Mouse (Mus musculus) monocyte, adult 5-6 weeks (primary cell): Measurements from ENCODE around the gene Frrs1. TPM values are rescaled to one million over a fixed set of nuclear protein-coding genes. Genes with fewer than 3 reads are reported as not detected.

Experiments
- ATAC-seq: fragments of 153-309, 156-312 bp; replicated peaks from 2 replicates; pipeline ENCODE4 v1.8.0; 2017; ENCODE audit warnings: mild to moderate bottlenecking; ENCODE audit not compliant: low TSS enrichment, insufficient number of reproducible peaks, severe bottlenecking, poor library complexity, low FRiP score
- total RNA-seq: library from RNA; stranded (forward); fragments of 200-1000, 200-491, 200-594 nt; gene quantifications from 3 replicates; pipeline ENCODE4 v1.2.3, GENCODE M21; 2017

Frrs1 gene
- total RNA-seq, 1 experiment from 2014 or later: 11.8 TPM

- no peak for ATAC-seq
Measured at GRCm38 (mm10) chr3:116891436-116892205, 32.4 kb downstream of the Frrs1 start.

GRCm38 (mm10) chr3:116892206-116892563 is 32.9 kb downstream of the Frrs1 start:
- ATAC-seq: no peak

- peak; percentile 86 for ATAC-seq
Measured at GRCm38 (mm10) chr3:116892872-116893271, 33.6 kb downstream of the Frrs1 start.

DNA sequence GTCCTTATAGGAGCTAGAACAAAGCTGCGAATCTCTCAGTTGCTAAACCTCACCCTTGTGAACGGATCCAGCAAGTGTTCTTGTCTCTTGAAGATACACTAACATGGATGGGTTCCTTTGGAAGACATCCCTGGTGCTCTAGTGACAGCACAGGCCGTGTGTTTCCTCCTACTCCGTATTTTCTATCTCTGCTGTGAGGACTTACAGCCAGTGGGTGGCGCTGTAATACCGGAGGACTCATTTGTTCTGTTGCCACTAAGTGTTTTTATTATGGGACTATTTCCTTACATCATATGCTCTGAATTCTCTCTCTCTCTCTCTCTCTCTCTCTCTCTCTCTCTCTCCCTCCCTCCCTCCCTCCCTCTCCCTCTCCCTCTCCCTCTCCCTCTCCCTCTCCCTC is 44.9 kb downstream of the Frrs1 start:
- ATAC-seq: 0 out of 2 replicates have a peak, but pooled peaks have one; percentile 30

- no peak for ATAC-seq
Measured at GRCm38 (mm10) chr3:116905898-116906297, 46.6 kb downstream of the Frrs1 start.

DNA sequence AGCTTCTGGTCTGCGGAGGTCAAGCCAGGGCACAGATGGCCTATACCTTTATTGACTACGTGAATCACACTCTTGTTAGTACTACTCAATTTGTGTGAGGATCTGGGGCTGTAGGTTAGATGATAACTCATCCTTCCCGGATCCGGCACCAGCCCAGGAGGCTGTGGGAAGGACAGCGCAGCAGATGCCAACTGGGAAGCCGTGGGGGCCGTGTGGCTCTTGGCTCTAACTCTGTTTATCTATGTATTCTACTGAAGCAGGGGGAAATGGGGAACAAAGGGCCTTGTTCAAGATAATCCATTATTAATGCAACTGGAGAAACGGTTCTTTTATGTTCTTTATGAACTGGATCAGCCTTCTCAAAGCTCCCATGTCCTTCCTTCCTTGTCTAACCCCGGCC is 47.3 kb downstream of the Frrs1 start:
- ATAC-seq: no peak

GRCm38 (mm10) chr3:116914374-116914773 is 55.1 kb downstream of the Frrs1 start:
- ATAC-seq: no peak

DNA sequence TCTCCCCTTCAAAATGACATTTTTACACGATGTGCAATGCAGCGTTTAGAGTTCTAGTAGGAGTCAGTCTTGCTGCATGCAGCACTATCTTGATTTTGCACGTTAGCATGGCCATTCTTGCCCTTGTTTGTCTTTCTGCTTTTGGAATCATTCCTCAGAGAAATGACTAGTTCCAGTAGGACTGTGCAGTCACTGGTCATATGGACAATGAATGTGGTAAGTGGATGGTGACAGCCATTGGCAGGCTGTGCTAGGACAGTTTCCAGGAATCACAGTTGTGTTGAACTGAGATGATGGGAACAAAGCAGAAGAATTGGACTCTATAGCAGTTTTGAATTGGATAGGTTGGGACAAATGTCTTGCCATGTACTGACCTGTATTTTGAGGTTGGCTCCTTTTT is 55.7 kb downstream of the Frrs1 start:
- no peak for ATAC-seq

DNA sequence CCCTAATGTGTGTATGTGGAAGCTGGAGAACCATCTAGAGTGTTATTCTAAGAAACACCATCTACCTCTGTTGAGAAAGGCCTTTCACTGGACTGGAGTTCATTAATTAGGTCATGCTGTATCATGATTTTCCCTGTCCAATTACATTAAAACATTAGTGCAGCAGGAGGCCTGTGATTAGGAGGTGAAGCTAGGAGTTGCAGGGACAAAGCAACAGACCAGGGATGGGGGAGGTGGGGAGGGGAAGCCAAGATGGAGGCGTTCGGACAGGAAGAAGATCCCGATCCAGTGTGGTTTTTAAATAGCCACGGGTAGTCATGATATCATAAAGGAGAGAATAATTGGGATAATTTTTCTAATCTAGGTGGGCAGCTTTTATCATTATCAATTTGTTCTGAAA is 57.8 kb downstream of the Frrs1 start:
- no peak for ATAC-seq

GRCm38 (mm10) chr3:116921535-116921934 is 62.3 kb downstream of the Frrs1 start:
- ATAC-seq: no peak

DNA sequence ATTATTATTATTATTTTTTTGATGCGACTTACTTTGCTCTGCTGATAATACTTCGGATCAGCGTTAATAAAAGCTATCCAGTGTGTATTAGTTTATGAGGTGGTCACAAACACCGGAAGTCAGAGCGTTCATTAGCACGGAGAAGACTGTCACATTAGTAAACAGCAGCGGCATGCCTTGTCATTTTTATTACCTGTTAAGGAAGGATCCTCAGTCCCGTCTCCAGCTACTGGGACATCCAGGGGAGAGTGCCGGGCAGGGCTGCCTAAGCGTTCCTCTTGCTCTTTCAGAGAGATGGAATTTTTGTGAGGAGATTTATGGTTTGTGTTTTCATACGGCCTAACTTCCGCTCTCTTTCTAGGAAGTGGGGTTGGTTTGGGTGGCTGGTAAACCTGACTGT is 63.8 kb downstream of the Frrs1 start:
- no peak for ATAC-seq

DNA sequence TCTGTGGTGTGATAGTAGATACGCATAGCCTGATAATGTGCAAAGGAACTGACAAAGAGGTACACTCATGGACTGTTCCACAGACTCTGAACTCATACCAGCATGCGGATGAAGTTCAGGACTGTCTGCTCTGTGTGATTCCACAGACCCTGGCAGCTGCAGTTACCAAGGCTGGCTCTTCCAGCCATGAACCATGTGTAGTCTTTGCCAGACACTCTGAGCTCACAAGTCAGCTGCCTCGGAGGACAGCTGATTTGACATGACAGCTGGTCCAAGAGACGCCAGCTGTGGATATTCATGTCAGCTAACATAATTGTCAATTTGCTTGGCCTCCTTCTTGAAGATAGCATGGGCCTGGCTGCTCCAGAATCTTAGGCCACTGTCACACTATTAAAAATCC is 69.7 kb downstream of the Frrs1 start:
- ATAC-seq: no peak

DNA sequence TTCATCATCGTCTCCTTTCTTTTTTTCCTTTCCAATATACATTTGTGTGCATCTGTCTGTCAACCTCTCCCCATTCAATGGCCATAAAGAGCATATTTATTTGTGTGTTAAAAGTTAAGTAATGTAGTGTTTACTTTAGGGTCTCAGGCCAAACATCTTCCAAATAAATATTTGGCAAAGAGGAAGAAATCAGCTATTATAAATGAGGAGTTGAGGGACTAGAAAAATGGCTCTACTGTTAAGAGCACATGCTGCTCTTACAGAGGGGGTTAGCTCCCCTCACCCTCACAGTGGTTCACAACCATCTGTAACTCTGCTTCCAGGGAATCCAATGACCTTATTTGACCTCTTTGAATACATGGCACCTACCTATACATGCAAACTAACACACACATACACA is 73.9 kb downstream of the Frrs1 start:
- no peak for ATAC-seq

DNA sequence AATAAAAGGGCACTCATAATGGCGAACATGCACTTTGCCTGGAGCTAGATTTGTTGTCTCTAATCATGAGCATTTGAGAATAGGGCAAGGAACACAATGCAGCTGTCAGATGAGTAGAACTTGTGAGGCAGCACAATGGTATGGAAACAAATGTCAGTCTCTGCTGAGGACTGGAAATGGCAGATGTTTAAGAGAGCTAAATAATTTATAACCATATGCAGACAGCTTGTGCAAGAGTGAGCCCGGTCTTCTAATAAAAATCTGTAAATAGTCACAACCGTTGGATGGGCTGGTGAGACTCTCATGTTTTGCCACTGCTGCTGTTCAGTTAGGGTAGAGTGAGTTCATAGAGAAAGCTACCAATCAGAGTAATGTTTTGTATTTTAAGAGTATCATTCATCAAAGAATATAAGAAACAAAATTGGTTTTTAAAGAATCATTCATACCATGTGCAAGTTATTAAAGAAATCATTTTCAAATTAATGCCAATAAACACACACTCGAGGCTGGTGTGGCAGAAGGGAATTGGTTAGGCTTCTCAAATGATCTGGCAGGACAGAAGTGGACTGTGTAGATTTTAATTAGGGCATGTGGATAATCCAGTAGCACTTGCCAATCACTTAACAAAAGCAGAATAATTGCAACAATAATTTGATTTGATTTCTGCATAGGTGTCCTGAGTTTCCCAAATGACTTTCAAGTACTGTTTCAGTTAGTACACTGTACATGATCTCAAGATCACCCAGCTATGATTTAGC is 77.8 kb downstream of the Frrs1 start:
- no peak for ATAC-seq

- no peak for ATAC-seq
Measured at GRCm38 (mm10) chr3:116940804-116941558, 81.7 kb downstream of the Frrs1 start.

- ATAC-seq: no peak
Measured at GRCm38 (mm10) chr3:116941559-116942117, 82.4 kb downstream of the Frrs1 start.

- ATAC-seq: no peak
Measured at GRCm38 (mm10) chr3:116942751-116943150, 83.5 kb downstream of the Frrs1 start.

DNA sequence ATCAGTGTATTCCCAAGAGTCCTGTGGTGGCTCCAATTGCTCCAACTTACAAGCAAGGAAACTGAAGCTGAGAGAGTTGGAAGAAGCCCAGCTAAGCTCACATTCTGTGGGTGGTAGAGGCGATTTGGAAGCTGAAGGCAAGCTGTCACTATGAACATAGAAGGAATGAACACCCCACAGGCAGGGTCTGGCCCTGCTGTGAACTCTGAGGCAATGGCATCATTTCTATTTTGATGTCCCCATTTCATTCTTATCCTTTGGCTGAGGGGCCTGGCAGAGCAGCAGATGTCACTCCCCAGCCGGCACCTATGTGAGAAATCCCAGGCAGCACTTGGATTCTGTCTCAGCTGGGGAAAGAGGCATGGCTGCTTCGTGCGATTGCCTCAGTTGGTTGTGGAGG is 84.2 kb downstream of the Frrs1 start:
- ATAC-seq: no peak

DNA sequence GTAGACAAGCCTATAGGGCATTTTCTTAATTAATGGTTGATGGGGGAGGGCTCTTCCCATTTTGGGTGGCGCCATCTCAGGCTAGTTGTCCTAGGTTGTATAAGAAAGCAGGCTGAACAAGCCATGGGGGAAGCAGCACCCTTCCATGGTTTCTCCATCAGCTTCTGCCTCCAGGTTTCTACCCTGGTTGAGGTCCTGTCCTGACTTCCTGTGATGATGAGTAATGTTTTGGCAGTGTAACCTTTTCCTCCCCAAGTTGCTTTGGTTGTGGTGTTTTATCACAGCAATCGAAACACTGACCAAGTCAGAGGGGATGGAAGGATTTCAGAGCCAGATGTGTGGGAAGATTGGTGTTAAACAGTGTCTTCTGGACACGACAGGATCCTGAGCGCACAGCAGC is 87.2 kb downstream of the Frrs1 start:
- ATAC-seq: no peak
